Mouse (Mus musculus) liver, embryonic 12.5 days (tissue): ENCODE results near the gene Rapgef3. TPM values are rescaled to one million over a fixed set of nuclear protein-coding genes. Genes with fewer than 3 reads are reported as not detected.

Experiments
- ATAC-seq: fragments of 200-750 bp; cut with Nextera tagmentation; 2 replicates; pipeline ENCODE4 v1.8.0; 2017; ENCODE audit warnings: moderate number of reproducible peaks, mild to moderate bottlenecking, moderate library complexity
- H3K27ac ChIP-seq: fragments of 300-500 bp; sonication (generic); 2 replicates; pipeline ENCODE4 v1.5.1; 2016; ENCODE audit warnings: mild to moderate bottlenecking
- H3K27me3 ChIP-seq: fragments of 300-500 bp; sonication (generic); replicated peaks from 2 replicates; pipeline ENCODE4 v1.6.1; 2016; ENCODE audit warnings: mild to moderate bottlenecking, moderate library complexity
- H3K36me3 ChIP-seq: fragments of 300-500 bp; sonication (generic); 2 replicates; pipeline ENCODE4 v1.6.1; 2016; ENCODE audit warnings: mild to moderate bottlenecking, moderate library complexity
- H3K4me1 ChIP-seq: fragments of 300-500 bp; sonication (generic); 2 replicates; pipeline ENCODE4 v1.6.1; 2016
- H3K4me2 ChIP-seq: fragments of 300-500 bp; sonication (generic); 2 replicates; pipeline ENCODE4 v1.6.1; 2016; ENCODE audit warnings: mild to moderate bottlenecking, moderate library complexity
- H3K4me3 ChIP-seq: fragments of 300-500 bp; sonication (generic); 2 replicates; pipeline ENCODE4 v1.5.1; 2016; ENCODE audit warnings: mild to moderate bottlenecking, moderate library complexity
- H3K9ac ChIP-seq: fragments of 300-500 bp; sonication (generic); 2 replicates; pipeline ENCODE4 v1.6.1; 2016; ENCODE audit warnings: mild to moderate bottlenecking, moderate library complexity
- H3K9me3 ChIP-seq: fragments of 300-500 bp; sonication (generic); replicated peaks from 2 replicates; pipeline ENCODE4 v1.6.1; 2016; ENCODE audit warnings: mild to moderate bottlenecking, moderate library complexity
- WGBS: fragments of 180-500 bp; shearing (Covaris S2); methylation state at CpG from one replicate; pipeline ENCODE4 v1.1.7; 2016; ENCODE audit not compliant: insufficient replicate concordance; 5-methylcytosine and 5-hydroxymethylcytosine counted together
- polyA plus RNA-seq: library from polyadenylated mRNA; unstranded; fragments of >200 nt; fragmentation: Nextera tagmentation; extraction: Ambion mirVana; gene quantifications from 2 replicates; pipeline ENCODE4 v1.2.1, GENCODE M21; 2016

The Rapgef3 gene
- polyA plus RNA-seq, 1 experiment from 2014 or later = 3.9 TPM

GRCm38 (mm10) chr15:97791126-97791700, 23.4 kb upstream of the Rapgef3 start:
- 87% methylated on average over 11 of the region's 11 CpGs for WGBS
- H3K27ac ChIP-seq = no peak overlapping the region
- H3K36me3 ChIP-seq = peaks cover 80% of the 10 kb centered on the region
- ATAC-seq = no peak
- no peak overlapping the region for H3K4me3 ChIP-seq
- peaks cover 38% of the 10 kb centered on the region for H3K4me1 ChIP-seq
- H3K27me3 ChIP-seq = no peaks in the 10 kb centered on the region
- H3K9ac ChIP-seq = no peak overlapping the region
- no peaks in the 10 kb centered on the region for H3K9me3 ChIP-seq
- no peak overlapping the region for H3K4me2 ChIP-seq

GRCm38 (mm10) chr15:97789761-97790505, 22.2 kb upstream of the Rapgef3 start:
- WGBS = 56% methylated on average over 20 of the region's 20 CpGs
- Histone ChIP-seq H3K27ac (0 out of 2 replicates have a peak overlapping the region, but pooled peaks have one; percentile 97), H3K4me2 (no peak overlapping the region), H3K9ac (no peak overlapping the region), H3K9me3 (no peaks in the 10 kb centered on the region), H3K27me3 (no peaks in the 10 kb centered on the region), H3K4me1 (peaks cover 51% of the 10 kb centered on the region), H3K36me3 (peaks cover 67% of the 10 kb centered on the region), H3K4me3 (no peak overlapping the region)
- ATAC-seq = no peak

- Histone ChIP-seq H3K27me3 (no peaks in the 10 kb centered on the region), H3K9me3 (no peaks in the 10 kb centered on the region), H3K4me2 (peak overlapping the region; percentile 90; the same call in 1 of the 2 replicates), H3K27ac (peak overlapping the region; percentile 97), H3K36me3 (peaks cover 56% of the 10 kb centered on the region), H3K4me1 (peaks cover 54% of the 10 kb centered on the region), H3K9ac (no peak overlapping the region), H3K4me3 (no peak overlapping the region)
- WGBS = 61% methylated on average over 6 of the region's 6 CpGs
- ATAC-seq = no peak
These were observed 21.0 kb upstream of the Rapgef3 start for GRCm38 (mm10) chr15:97788821-97789220.

- H3K9me3 ChIP-seq = no peaks in the 10 kb centered on the region
- peak overlapping the region; percentile 90 for H3K4me2 ChIP-seq
- H3K36me3 ChIP-seq = peaks cover 48% of the 10 kb centered on the region
- peak overlapping the region; percentile 97 for H3K27ac ChIP-seq
- ATAC-seq = no peak
- 64% methylated on average over 19 of the region's 19 CpGs for WGBS
- peaks cover 57% of the 10 kb centered on the region for H3K4me1 ChIP-seq
- peak overlapping the region; percentile 96 for H3K4me3 ChIP-seq
- peak overlapping the region; percentile 99 for H3K9ac ChIP-seq
- 0 out of 2 replicates have a peak, but pooled peaks cover 2% of the 10 kb centered on the region for H3K27me3 ChIP-seq
These were observed 20.3 kb upstream of the Rapgef3 start for GRCm38 (mm10) chr15:97787799-97788667.

GRCm38 (mm10) chr15:97787148-97787798, 19.5 kb upstream of the Rapgef3 start:
- Histone ChIP-seq H3K27me3 (peaks cover 10% of the 10 kb centered on the region), H3K4me3 (peak overlapping the region; percentile 96), H3K9ac (peak overlapping the region; percentile 99), H3K27ac (peak overlapping the region; percentile 97), H3K4me2 (peak overlapping the region; percentile 90), H3K36me3 (peaks cover 40% of the 10 kb centered on the region), H3K9me3 (no peaks in the 10 kb centered on the region), H3K4me1 (peaks cover 65% of the 10 kb centered on the region)
- WGBS = 40% methylated on average over 7 of the region's 7 CpGs
- no peak for ATAC-seq

GRCm38 (mm10) chr15:97786412-97787112, 18.8 kb upstream of the Rapgef3 start:
- Histone ChIP-seq H3K27me3 (peaks cover 17% of the 10 kb centered on the region), H3K36me3 (peaks cover 33% of the 10 kb centered on the region), H3K27ac (peak overlapping the region; percentile 97), H3K9me3 (no peaks in the 10 kb centered on the region), H3K9ac (peak overlapping the region; percentile 99), H3K4me2 (peak overlapping the region; percentile 90), H3K4me1 (peaks cover 70% of the 10 kb centered on the region), H3K4me3 (peak overlapping the region; percentile 96)
- 20% methylated on average over 10 of the region's 10 CpGs for WGBS
- peak; percentile 18; the same call in 1 of the 2 replicates for ATAC-seq

GRCm38 (mm10) chr15:97785731-97786411, 18.1 kb upstream of the Rapgef3 start:
- Histone ChIP-seq H3K9me3 (no peaks in the 10 kb centered on the region), H3K27me3 (peaks cover 23% of the 10 kb centered on the region), H3K4me1 (peaks cover 70% of the 10 kb centered on the region), H3K4me2 (peak overlapping the region; percentile 90), H3K27ac (peak overlapping the region; percentile 97), H3K4me3 (peak overlapping the region; percentile 96), H3K36me3 (peaks cover 26% of the 10 kb centered on the region), H3K9ac (peak overlapping the region; percentile 99)
- WGBS = 28% methylated on average over 9 of the region's 9 CpGs
- peak; percentile 79 for ATAC-seq

GRCm38 (mm10) chr15:97784561-97785161, 16.9 kb upstream of the Rapgef3 start:
- Histone ChIP-seq H3K4me3 (peak overlapping the region; percentile 96), H3K9ac (peak overlapping the region; percentile 99), H3K9me3 (no peaks in the 10 kb centered on the region), H3K27me3 (peaks cover 25% of the 10 kb centered on the region), H3K36me3 (peaks cover 14% of the 10 kb centered on the region), H3K4me2 (peak overlapping the region; percentile 90), H3K27ac (peak overlapping the region; percentile 97), H3K4me1 (peaks cover 66% of the 10 kb centered on the region)
- 4% methylated on average over 45 of the region's 45 CpGs for WGBS
- ATAC-seq = peak; percentile 61

- H3K9me3 ChIP-seq = no peaks in the 10 kb centered on the region
- H3K4me3 ChIP-seq = peak overlapping the region; percentile 96
- WGBS = 3% methylated on average over 26 of the region's 39 CpGs
- peaks cover 11% of the 10 kb centered on the region; the same call in 1 of the 2 replicates for H3K36me3 ChIP-seq
- peak overlapping the region; percentile 99 for H3K9ac ChIP-seq
- H3K4me1 ChIP-seq = peaks cover 60% of the 10 kb centered on the region
- H3K27ac ChIP-seq = peak overlapping the region; percentile 97
- peaks cover 25% of the 10 kb centered on the region for H3K27me3 ChIP-seq
- H3K4me2 ChIP-seq = peak overlapping the region; percentile 90
- peak; percentile 82 for ATAC-seq
These were observed 16.4 kb upstream of the Rapgef3 start for GRCm38 (mm10) chr15:97784092-97784559.

- Histone ChIP-seq H3K36me3 (0 out of 2 replicates have a peak, but pooled peaks cover 3% of the 10 kb centered on the region), H3K9me3 (no peaks in the 10 kb centered on the region), H3K4me2 (peak overlapping the region; percentile 61), H3K27me3 (peaks cover 25% of the 10 kb centered on the region), H3K9ac (peak overlapping the region; percentile 17; the same call in 1 of the 2 replicates), H3K4me1 (peaks cover 46% of the 10 kb centered on the region), H3K4me3 (peak overlapping the region; percentile 32), H3K27ac (no peak overlapping the region; the same call in 1 of the 2 replicates)
- WGBS = under 1% methylated on average over 9 of the region's 9 CpGs
- ATAC-seq = no peak
These were observed 15.0 kb upstream of the Rapgef3 start for GRCm38 (mm10) chr15:97782749-97783105.
